Mouse (Mus musculus): ENCODE data around the gene Lancl1. TPM values are rescaled to one million over a fixed set of nuclear protein-coding genes. Genes with fewer than 3 reads are reported as not detected.

Lancl1 gene
- total RNA-seq (2021) = 100 to 1,000 TPM; 207 to 216 TPM
- long read RNA-seq, experiment 1, full-length matches to known transcripts = 156 of 221 reads
- long read RNA-seq, experiment 1, partial matches to known transcripts = 18 of 221 reads
- long read RNA-seq, experiment 1, other reads (novel, unspliced or antisense) = 47 of 221 reads
- long read RNA-seq, experiment 2, full-length matches to known transcripts = 121 of 174 reads
- long read RNA-seq, experiment 2, partial matches to known transcripts = 26 of 174 reads
- long read RNA-seq, experiment 2, other reads (novel, unspliced or antisense) = 27 of 174 reads

DNA sequence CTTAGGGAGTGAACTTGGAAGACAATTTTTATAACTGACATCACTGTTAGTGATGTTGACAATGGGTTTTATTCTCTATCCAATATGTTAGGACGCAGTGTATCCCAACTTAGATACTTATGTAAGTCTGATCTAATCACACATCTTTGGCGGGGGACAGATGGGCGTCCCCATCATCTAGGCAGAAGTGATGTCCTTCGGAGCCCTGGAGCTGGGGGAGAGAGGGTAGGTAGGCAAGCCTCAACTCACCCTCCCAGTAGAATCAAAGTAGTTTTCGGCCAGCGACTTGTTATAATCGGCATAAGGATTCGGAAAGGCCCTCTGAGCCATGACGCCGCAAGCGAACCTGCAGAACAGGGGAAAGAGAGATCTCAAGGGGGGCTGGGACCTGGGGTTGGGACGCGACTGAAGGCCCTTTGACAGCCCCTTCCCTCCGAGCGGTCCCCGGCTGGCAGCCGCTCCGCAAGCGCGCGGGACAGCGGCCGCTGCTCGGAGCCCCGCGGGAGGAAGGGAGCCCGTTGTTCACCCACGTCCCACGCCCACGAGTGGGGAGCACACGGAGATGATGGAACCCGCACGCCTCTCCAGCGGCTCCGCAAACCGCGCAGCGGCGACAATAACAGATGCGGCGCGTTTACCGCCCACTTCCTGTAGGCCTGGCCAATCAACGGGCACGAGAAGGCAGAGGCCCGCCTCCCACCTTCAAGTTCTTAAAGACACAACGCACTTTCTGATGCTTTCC, at the start of gene Lancl1:
Gene Lancl1, minus strand, starts transcription at position 627 of the 742 bp plus-strand sequence.
- DNase-seq (ENCODE audit: low spot score in 2 of 2) = peak; percentile 94 to 95

DNA sequence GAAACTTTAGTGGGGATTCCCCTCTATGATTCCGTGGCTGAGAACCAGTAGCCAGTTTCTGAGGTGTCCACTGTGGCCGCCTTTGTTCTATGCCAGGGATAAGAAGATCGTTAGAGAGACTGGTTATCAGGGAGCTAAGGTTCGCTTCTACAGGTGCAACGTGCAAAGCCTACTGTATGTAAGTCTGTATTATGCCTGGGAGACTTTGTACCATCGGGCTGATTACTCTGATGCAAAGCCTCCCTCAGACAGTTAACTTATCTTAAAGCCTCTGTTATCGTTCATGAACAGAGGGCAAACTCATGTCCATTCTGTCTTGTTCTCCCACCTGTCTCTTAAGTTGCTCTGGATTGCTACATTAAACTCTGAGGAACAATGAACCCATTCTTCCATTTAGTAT, 40.5 kb upstream of the Lancl1 start:
- DNase-seq (ENCODE audit: low spot score in 2 of 2) = no peak

DNA sequence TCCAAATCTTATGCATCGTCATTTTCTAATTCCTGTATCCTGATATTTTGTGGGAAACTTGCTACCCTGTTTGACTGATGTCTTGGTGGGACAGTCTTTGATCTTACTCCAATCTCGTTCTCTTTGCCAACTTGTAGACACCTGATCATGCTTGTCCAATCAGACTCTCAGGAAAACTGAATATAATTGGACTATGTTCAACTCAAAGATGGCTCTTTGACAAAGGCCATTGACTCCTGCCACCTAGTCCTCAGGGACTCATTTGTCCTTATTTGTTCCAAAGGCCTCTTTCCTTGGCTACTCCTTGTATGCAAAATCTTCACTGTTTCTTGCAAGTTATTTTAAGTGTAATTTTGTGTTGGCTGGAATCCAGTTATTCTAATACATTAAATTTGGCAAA, 40.0 kb upstream of the Lancl1 start:
- DNase-seq (ENCODE audit: low spot score in 2 of 2) = no peak

DNA sequence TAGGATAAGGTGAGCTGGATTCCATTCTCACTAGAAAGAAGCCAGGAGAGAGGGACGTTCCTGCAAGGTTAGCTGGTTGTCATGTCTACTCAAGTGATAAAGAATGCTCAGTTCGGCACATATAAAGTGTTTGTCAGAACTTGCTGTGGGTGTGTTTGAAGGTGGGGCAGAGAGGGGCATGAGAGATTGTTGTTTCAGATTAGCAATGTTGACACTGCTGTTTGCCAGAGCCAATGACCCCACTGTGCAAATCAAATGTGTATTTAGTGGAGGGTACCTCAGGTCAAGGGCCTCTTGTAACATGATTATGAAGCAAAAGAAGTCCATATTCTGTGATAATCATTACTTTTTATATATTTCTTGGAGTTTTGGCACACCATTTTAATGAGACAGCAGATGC, 39.1 kb upstream of the Lancl1 start:
- DNase-seq (ENCODE audit: low spot score in 2 of 2) = no peak

DNA sequence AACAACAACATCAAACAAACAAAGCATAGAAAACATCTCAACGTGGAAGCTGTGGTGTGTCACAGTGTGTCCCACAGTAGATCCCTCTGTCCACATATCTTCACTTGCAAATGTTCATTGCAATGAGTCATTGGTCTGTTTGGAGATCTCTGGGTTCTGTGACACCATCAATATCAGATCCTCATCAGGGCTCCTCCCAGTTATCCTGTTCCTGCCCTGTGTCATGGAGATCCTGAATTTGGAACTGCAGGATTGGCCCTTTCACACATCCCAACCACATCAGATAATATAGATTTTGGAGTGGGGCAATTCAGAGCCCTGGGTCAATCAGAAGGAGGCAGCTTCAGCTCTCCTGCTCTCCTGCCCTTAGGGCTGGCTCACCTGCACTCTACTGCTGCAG, 28.9 kb upstream of the Lancl1 start:
- no peak for DNase-seq (ENCODE audit: low spot score in 2 of 2)

DNA sequence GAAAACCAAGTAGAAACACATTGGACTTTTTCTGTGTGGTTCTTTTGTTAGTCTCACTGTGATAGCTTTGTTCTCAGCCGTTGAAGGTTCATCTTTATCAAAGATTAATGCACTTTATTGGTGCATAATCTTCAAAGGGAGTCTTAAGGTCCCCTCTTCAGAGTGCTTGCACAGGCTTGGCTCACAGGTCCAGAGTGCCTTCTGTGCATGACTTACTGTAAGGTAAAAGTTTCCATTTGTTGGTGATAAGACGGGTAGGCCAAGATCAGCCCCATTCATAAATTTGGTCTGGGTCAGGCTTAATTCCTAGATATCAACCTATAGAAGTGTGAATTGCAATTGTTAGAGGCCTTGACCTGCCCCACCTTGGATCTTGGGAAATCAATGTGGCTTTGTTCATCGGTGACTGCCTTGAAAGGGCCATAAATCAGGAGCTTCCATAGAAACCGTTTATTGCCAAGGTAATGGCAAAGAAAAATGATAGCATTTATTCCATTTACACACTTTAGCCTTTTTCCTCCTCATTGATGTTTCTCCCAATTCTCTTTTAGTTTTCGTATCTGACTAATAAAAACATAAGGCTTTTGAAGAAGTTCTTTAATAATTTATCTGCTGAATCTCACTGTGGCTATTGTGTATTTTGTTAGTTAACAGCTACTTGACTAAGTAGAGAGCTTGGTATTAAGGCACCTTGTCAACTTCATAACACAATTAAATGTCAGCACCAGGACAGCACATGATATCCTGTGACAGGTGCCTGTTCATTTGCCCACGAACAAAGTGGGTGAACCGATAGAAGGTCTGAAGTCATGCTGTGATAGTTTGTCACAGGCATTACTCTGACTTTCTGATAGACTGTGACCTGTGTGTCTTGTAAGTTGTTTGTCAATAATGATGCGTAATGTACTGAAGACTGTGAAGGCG, 26.9 kb upstream of the Lancl1 start:
- no peak for DNase-seq (ENCODE audit: low spot score in 2 of 2)

DNA sequence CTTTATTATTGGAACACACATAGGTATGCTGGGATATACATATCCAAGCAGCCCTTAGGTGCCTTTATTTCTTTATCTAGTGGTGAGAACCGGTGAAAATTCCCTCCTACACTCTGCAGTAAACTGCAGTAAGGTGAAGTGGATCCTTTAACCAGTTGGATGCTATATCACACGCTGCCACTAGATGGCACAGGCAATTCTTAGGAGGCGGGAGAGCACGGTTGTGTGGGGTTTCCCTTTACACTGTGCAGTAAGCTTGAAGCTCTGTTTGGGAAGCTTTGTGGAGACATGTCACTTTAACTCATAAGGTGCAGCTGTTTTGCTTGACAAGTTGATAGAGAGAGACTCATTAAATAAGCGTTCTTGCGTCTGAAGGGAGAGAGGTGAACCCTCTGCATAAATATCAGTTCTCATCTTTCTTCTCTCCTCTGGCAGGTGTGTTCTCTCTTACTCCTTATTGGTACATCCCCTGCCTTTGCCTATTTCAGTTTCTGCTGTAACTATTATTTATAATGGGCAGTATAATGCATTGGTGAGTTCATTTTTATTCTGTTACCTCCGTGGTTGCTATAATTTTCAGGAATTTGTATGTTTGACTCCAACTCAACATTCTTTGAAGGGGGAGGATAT, 22.9 kb upstream of the Lancl1 start:
- DNase-seq (ENCODE audit: low spot score in 2 of 2) = peak; percentile 76 to 81

DNA sequence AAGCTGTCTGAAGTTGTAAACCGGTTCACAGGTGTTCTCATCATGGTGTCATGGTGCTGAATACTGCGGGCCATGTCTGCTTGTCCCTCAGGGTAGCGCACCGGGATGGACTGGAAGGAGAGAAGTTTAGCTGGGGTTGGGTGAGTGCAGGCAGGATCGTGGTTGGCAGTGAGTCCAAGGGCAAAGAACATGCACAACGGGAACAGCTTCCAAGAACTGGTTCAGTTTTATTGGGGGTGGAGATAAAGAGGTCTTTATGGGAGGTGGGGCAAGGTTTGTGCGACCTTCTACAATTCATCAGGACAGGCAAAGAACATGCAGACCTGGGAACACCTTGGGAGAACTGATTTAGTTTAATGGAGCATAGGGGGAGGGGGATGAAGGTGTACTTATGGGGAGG, 17.1 kb upstream of the Lancl1 start:
- no peak for DNase-seq (ENCODE audit: low spot score in 2 of 2)

DNA sequence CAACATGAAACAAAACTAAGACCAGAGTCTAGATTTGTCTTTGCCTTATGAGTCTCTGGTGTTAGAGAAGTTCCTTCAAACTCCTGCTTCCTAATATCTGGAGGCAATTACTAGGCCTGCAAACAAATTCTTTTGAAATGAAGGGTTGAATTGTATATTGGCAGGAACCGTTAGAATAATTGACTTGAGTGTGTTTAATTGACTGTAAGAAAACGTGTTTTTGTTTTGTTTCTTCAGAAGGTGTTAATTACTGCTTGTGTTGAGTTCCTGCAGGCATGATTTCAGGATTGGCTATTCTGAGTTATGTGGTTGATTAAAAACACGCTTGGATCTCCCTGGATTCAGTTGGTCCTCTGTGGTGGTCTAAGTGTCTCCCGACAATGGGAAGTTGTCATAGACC, 14.0 kb upstream of the Lancl1 start:
- no peak for DNase-seq (ENCODE audit: low spot score in 2 of 2)

DNA sequence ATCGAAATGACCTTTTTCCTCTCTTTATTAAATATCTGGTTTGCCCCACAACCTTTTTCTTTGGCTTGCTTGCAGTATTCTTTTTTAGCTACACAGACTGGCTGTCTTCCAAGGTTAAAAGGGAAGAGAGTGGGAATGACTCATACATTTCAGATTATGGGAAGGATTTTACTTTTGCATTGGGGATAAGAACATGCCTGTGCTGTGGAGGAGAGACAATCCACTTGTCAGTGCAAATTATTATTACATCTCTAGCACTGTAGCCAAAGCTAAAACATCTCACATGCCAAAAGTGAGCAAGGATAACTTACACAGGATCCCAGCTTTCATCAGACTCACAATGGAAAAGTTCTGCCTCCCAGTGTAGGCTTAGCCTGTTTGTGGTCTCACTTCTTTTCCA, 10.9 kb upstream of the Lancl1 start:
- no peak for DNase-seq (ENCODE audit: low spot score in 2 of 2)

DNA sequence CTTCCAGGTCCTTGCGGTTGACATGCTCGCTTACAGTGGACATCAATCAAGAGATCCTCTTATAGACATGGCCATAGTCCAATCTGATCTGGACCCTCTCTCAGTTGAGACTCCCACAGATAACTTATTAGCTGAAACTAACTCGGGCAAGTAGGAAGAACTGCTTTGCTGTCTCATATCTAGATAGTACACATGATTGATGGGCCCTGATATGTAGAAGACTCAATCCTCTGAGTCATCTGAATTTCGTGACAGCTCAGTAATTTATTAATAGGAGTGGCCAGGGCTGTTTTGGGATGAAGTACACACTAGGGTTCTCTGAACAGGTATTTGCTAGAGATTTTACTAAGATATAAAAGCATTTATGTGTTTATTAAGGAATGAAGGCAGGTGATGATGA, 10.0 kb upstream of the Lancl1 start:
- no peak for DNase-seq (ENCODE audit: low spot score in 2 of 2)

DNA sequence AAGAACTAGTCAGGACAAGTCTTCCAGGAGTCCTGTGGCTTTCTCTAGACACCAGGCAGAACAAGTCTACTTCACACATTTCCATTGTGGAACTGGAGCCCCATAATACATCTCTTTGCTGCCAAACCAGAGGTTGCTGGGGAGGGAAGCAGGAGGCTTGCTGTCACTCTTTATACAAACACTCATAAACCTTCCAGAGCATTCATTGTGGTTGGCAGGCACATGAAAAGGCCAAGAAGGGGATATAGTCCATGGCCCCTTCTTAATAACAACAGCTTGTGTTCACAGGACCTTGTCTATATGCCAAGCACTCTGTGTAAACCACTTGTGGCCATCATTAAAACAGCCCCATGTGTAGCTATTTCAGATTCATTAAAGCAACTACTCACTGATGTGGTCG, 6.4 kb upstream of the Lancl1 start:
- DNase-seq (ENCODE audit: low spot score in 2 of 2) = no peak

DNA sequence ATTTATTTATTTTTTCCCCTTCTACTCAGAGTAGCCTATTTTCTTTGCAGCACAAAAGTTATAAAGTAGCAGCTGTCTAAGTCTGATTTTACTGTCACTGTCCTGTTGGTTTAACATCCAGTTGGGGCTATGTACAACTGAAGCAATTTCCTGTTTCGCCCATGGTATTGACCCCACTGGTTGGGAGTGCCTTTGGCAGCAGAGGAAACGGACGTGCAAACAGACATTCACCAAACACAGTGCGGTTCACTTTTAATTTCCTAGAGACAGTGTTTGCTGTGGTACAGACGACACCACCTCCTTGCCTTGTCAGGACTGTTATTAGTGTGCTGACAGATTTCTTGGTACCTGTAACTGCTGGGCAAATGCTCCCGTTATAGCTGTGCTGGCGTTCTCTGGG, 3.9 kb upstream of the Lancl1 start:
- no peak for DNase-seq (ENCODE audit: low spot score in 2 of 2)

DNA sequence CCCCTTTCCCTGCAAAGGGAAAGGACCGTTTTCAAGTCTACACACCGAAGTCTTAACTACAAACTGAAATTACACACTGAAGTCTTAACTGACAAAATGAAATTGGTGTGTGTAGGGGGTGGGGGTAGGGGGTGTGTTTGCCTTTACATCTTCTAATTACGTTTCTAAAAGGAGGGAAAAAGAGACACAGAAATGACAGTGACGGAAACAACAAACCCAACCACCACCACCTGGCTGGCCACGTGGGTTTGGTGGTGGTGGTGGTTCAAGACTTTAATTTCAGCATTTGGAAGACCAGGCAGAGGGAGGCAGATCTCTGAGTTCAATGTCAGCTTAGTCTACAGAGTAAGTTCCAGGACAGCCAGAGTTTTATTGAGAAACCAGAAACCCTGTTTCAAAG, 411 bp upstream of the Lancl1 start:
- no peak for DNase-seq (ENCODE audit: low spot score in 2 of 2)

DNA sequence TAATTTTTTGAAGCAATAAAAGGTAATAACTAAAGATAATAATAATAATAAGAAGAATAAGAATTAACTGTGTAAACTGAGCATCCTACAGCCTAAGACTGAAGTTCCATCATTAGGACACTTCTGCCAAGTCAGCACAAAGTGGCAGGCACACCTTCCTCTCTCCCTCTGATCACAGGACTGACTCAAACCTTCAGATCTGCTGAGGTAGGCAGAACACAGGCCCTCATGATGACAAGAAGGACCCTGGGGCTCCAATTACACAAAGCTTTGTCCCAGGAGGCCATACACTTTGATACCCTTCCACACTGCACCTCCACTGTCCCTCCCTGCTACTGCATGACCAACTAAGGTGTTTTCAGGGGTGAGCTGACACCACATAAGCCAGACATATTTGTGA, 1.5 kb downstream of the Lancl1 start:
- no peak for DNase-seq (ENCODE audit: low spot score in 2 of 2)

DNA sequence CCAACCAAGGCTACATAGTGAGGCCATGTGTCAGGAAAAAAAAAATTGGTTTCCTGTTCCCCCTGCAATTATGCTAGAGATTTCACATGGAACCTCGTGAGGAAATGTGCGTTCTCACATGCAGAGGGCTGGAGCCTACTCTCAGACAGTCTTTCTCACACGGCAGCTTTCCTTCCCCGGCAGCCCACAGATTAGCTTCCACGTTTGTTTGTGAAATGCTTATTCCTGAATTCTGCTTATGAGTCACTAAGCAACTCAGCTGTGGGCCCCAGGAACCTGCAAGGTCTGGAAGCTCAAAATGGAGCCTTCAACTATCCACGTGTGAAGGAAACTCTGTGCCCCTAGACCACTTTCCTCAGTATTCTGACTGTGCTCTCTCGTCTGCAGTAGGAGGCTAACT, 5.4 kb downstream of the Lancl1 start:
- no peak for DNase-seq (ENCODE audit: low spot score in 2 of 2)

DNA sequence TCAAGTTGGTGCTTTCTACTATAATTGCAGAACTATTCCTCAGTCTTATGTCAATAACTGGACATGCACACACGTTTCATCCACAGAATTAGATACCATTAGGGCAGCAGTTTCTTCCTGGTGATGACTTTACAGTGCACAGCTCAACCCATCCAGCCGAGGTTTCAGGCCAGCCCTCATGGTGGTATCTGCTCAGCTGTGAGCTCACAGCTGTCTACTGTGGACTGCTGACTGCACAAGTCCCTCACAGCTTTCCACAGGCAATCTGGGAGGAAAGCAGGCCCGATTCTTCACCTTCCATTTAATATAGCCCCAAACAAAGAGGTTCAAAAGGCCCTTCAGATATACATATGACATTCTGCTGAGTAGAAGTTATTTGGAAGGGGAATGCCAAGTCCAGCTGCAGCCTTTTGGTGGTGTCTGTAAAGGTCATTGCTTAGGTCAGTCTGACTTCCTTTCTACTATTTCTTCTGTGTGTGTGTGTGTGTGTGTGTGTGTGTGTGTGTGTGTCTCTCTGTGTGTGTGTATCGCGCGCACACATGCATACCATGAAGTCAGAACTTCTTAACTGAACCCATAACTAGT, 11.7 kb downstream of the Lancl1 start:
- DNase-seq (ENCODE audit: low spot score in 2 of 2) = no peak

DNA sequence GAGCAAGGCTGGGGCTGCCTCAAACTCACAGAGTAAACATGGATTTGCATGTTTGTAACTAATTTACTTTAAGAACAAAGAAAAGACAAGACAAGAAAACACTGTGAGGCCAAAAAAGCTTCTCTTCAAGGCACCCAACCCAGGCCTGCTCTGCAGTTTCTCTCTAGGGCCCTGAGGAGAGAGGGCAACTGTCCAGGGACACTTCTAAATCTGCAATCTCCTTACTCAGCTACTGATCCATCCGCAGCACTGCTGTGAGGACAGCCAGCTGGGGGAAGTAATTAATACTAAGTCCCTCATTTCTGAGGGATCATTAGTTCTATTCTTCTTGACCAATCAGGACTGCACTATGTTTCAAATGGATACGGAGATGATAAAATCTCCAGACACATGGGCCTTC, 12.5 kb downstream of the Lancl1 start:
- no peak for DNase-seq (ENCODE audit: low spot score in 2 of 2)

DNA sequence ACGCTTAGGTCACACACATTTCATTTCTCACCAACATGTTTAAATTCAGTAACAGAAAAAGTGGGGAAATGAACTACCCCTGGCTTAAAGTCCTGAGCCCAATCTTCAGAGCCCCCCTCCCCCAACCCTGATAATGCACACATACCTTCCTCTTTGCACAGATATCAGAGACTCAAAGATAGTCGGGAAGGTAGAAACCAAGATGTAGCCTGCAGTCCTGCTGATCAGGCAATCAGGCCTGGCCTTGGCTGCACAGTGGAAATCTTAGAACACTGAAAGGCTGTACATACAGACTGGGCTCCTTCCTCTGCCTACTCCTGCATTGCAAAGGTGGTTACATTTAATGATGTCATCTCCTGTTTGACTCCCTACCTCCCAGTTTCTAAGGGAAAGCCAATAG, 15.9 kb downstream of the Lancl1 start:
- DNase-seq (ENCODE audit: low spot score in 2 of 2) = no peak

DNA sequence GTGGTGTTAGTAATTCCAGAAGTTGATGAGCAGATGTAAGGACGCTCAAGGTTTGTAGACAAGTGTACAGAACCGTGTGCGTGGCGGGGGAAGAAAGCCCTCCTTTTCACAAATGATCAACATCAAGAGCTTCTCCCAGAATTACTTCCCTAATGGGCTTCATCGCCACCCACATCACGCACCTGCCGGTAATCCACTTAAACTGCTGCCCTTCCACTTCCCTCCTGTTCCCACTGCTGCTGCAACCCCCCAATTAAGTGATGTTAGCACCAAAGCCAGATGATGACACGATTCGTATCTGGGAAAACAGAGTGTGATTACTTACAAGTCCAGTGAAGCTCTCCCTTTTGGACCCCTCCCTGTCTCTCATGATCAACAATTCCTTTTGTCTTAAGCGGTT, 16.6 kb downstream of the Lancl1 start:
- DNase-seq (ENCODE audit: low spot score in 2 of 2) = no peak

DNA sequence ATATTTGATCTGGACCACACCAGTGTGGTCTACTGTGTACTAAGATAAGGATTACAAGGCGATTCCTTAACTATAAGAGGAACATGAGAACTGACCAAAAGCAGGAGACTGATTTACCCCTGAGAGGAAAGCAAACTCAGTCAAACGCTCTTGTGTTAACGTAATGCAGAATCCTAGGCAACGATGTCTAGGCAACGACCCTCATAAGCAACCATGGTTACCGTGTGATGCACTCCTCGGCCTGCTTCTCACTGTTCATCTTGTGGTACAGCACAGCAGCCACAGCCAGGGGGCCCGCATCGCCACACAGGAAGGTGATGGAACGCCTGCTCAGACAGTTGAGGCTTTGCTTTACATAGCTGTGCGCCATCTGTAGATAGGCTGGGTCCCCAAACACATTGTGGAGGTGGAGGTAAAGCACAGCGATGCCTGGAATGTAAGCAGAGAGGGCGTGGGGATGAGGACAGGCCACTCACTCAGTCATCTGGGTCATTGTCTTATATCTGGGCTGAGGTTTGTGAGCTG, 18.0 kb downstream of the Lancl1 start:
- DNase-seq (ENCODE audit: low spot score in 2 of 2) = no peak
